Comparison of ENCODE assay signal across 36 mouse cellular contexts in the genomic region with DNA sequence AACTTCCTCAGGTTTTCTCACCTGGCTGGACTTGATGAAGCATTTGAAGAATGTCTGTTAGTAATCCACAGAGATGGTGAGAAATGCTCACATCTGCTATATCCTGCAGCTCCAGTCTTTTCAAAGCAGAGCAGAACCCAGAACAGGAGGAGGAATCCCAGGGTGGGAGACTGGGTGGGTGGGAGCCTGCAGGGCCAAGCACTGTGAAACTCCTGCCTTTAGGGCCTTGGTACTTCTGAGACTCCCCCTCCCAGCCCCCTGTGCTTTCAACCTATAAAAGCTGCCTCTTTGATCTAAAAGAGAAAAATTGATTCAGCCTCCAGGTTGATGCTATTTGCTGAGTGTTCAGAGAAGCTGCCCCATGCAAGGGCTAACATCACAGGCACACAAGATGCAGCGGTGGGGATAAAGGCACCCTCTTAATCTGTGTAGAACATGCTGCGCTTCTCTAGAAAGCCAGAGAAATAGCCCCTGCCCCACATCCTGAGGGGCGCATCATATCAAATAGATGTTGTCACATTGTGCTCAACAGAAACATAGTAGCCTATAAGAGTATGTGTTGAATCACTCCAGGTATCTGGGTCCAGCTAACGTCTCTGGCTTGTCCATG. TPM values are rescaled to one million over a fixed set of nuclear protein-coding genes. Genes with fewer than 3 reads are reported as not detected.
"Had no signal": no experiment of that assay in that cellular context is flagged by ENCODE, and none has a peak within 500 bp of the region (broad histone marks: within the 10 kb centered on the region; RNA-seq: fewer than 3 reads in every experiment).

No protein-coding gene starts in this region.

- H3K9ac ChIP-seq: heart, embryonic 12.5 days; hindbrain, embryonic 12.5 days; hindbrain, embryonic 14.5 days; intestine, embryonic 15.5 days; limb, embryonic 12.5 days had no signal

- H3K4me3 ChIP-seq: heart, embryonic 10.5 days; heart, embryonic 12.5 days; hindbrain, embryonic 10.5 days; hindbrain, embryonic 12.5 days; intestine, embryonic 15.5 days; layer of hippocampus, adult 2 months; left cerebral cortex, adult 2 months; limb, embryonic 10.5 days; limb, embryonic 12.5 days had no signal

- H3K9me3 ChIP-seq: heart, embryonic 10.5 days; heart, embryonic 12.5 days; hindbrain, embryonic 10.5 days; hindbrain, embryonic 12.5 days; intestine, embryonic 15.5 days; limb, embryonic 10.5 days; limb, embryonic 12.5 days had no signal

- H3K4me2 ChIP-seq: heart, embryonic 12.5 days; hindbrain, embryonic 12.5 days; hindbrain, embryonic 14.5 days; intestine, embryonic 15.5 days; limb, embryonic 12.5 days; liver, embryonic 11.5 days had no signal

- H3K4me1 ChIP-seq: heart, embryonic 10.5 days; heart, embryonic 12.5 days; hindbrain, embryonic 10.5 days; hindbrain, embryonic 12.5 days; intestine, embryonic 15.5 days; limb, embryonic 10.5 days; limb, embryonic 12.5 days had no signal

- DNase-seq: gastrocnemius, postnatal 10 days; gastrocnemius, postnatal 25 days; heart, adult 18-20 months; heart, postnatal 10 days; heart, postnatal 4 days; kidney, adult 18-20 months; kidney, adult 8-10 months; kidney, postnatal 10 days; kidney, postnatal 25 days; kidney, postnatal 4 days; liver had no signal

- H3K27ac ChIP-seq: heart, embryonic 10.5 days; hindbrain, embryonic 10.5 days; hindbrain, embryonic 12.5 days; hindbrain, embryonic 14.5 days; intestine, embryonic 15.5 days; layer of hippocampus, adult 2 months; left cerebral cortex, adult 2 months; limb, embryonic 10.5 days; limb, embryonic 12.5 days had no signal

- H3K36me3 ChIP-seq: heart, embryonic 10.5 days; heart, embryonic 12.5 days; hindbrain, embryonic 10.5 days; hindbrain, embryonic 12.5 days; intestine, embryonic 15.5 days; limb, embryonic 10.5 days; limb, embryonic 12.5 days had no signal

- H3K27me3 ChIP-seq: heart, embryonic 12.5 days; hindbrain, embryonic 12.5 days; intestine, embryonic 15.5 days; limb, embryonic 12.5 days had no signal

- ATAC-seq: hindbrain, embryonic 16.5 days; inflammation-experienced regulatory T-cells, adult 6 months; intestine, embryonic 15.5 days; intestine, postnatal 0 days had no signal

RNA-seq across cellular contexts. Expression of a gene that starts 51.6 kb away (rescaled TPM):
- total RNA-seq: gastrocnemius, adult 18-20 months; gastrocnemius, postnatal 10 days; gastrocnemius, postnatal 25 days; gastrocnemius, postnatal 4 days; granulocyte monocyte progenitor cell, adult 5-6 weeks; heart, adult 18-20 months; heart, adult 8-10 months; heart, postnatal 10 days; heart, postnatal 25 days; heart, postnatal 4 days; layer of hippocampus, adult 2 months; layer of hippocampus, postnatal 10 days; layer of hippocampus, postnatal 25 days; left cerebral cortex, adult 2 months; left cerebral cortex, postnatal 14 days; left cerebral cortex, postnatal 36 days had no signal
- polyA plus RNA-seq: heart, embryonic 10.5 days; heart, embryonic 12.5 days; heart, embryonic 16.5 days; hindbrain, embryonic 12.5 days; inflammation-experienced regulatory T-cells, adult 6 months; limb, embryonic 10.5 days; limb, embryonic 12.5 days; limb, embryonic 14.5 days; liver, embryonic 11.5 days had no signal
